Mouse (Mus musculus): Measurements from ENCODE around the gene M6pr. TPM values are rescaled to one million over a fixed set of nuclear protein-coding genes. Genes with fewer than 3 reads are reported as not detected.

Gene M6pr
- polyA plus RNA-seq, 1 experiment, result 64.2 TPM

- no peak overlapping the region for H3ac ChIP-seq (ENCODE audit: control insufficient read depth, insufficient read length, low read depth)
- no peaks in the 10 kb centered on the region for H3K79me3 ChIP-seq (ENCODE audit: low read depth)
- TF ChIP-seq FOSL1 (IDR thresholded peaks at IDR 0.05; ENCODE audit: insufficient read depth, low read length, poor library complexity, severe bottlenecking) (no peak), MAX (IDR thresholded peaks at IDR 0.05) (no peak), MYOG (IDR thresholded peaks at IDR 0.05; ENCODE audit: control insufficient read depth, extremely low read depth, insufficient read length) (no peak), CTCF (IDR thresholded peaks at IDR 0.05; ENCODE audit: control insufficient read depth, insufficient read depth, insufficient read length) (no peak), USF1 (IDR thresholded peaks at IDR 0.05; ENCODE audit: low read depth) (no peak), CEBPB (IDR thresholded peaks at IDR 0.05; ENCODE audit: low read depth) (no peak), MYOD1 (IDR thresholded peaks at IDR 0.05; ENCODE audit: control insufficient read depth, insufficient read length, low read depth) (no peak)
- H3K4me3 ChIP-seq (ENCODE audit: insufficient read depth, poor library complexity, severe bottlenecking), result no peak overlapping the region
- no peaks in the 10 kb centered on the region for H3K27me3 ChIP-seq (ENCODE audit: control insufficient read depth, insufficient read depth, insufficient read length)
- no peaks in the 10 kb centered on the region for H3K79me2 ChIP-seq (ENCODE audit: control insufficient read depth, insufficient read depth)
- no peaks in the 10 kb centered on the region for H3K36me3 ChIP-seq (ENCODE audit: control insufficient read depth, insufficient read depth)
Measured at GRCm38 (mm10) chr6:122288263-122288662, 20.3 kb upstream of the M6pr start.

- H3K79me2 ChIP-seq (ENCODE audit: control insufficient read depth, insufficient read depth), result no peaks in the 10 kb centered on the region
- H3K4me3 ChIP-seq (ENCODE audit: insufficient read depth, poor library complexity, severe bottlenecking), result no peak overlapping the region
- TF ChIP-seq FOSL1 (IDR thresholded peaks at IDR 0.05; ENCODE audit: insufficient read depth, low read length, poor library complexity, severe bottlenecking) (no peak), MYOD1 (IDR thresholded peaks at IDR 0.05; ENCODE audit: control insufficient read depth, insufficient read length, low read depth) (no peak), MAX (IDR thresholded peaks at IDR 0.05) (no peak), CTCF (IDR thresholded peaks at IDR 0.05; ENCODE audit: control insufficient read depth, insufficient read depth, insufficient read length) (no peak), CEBPB (IDR thresholded peaks at IDR 0.05; ENCODE audit: low read depth) (no peak), USF1 (IDR thresholded peaks at IDR 0.05; ENCODE audit: low read depth) (no peak), MYOG (IDR thresholded peaks at IDR 0.05; ENCODE audit: control insufficient read depth, extremely low read depth, insufficient read length) (no peak)
- no peaks in the 10 kb centered on the region for H3K36me3 ChIP-seq (ENCODE audit: control insufficient read depth, insufficient read depth)
- no peak overlapping the region for H3ac ChIP-seq (ENCODE audit: control insufficient read depth, insufficient read length, low read depth)
- H3K27me3 ChIP-seq (ENCODE audit: control insufficient read depth, insufficient read depth, insufficient read length), result no peaks in the 10 kb centered on the region
- H3K79me3 ChIP-seq (ENCODE audit: low read depth), result no peaks in the 10 kb centered on the region
Measured at GRCm38 (mm10) chr6:122289313-122289712, 19.2 kb upstream of the M6pr start.

GRCm38 (mm10) chr6:122290253-122290652 lies 18.3 kb upstream of the M6pr start:
- H3K79me3 ChIP-seq (ENCODE audit: low read depth), result no peaks in the 10 kb centered on the region
- H3ac ChIP-seq (ENCODE audit: control insufficient read depth, insufficient read length, low read depth), result no peak overlapping the region
- H3K36me3 ChIP-seq (ENCODE audit: control insufficient read depth, insufficient read depth), result no peaks in the 10 kb centered on the region
- no peaks in the 10 kb centered on the region for H3K79me2 ChIP-seq (ENCODE audit: control insufficient read depth, insufficient read depth)
- no peaks in the 10 kb centered on the region for H3K27me3 ChIP-seq (ENCODE audit: control insufficient read depth, insufficient read depth, insufficient read length)
- H3K4me3 ChIP-seq (ENCODE audit: insufficient read depth, poor library complexity, severe bottlenecking), result no peak overlapping the region
- TF ChIP-seq MYOG (IDR thresholded peaks at IDR 0.05; ENCODE audit: control insufficient read depth, extremely low read depth, insufficient read length), result no peak
- TF ChIP-seq USF1 (IDR thresholded peaks at IDR 0.05; ENCODE audit: low read depth), result no peak
- no peak for TF ChIP-seq CTCF (IDR thresholded peaks at IDR 0.05; ENCODE audit: control insufficient read depth, insufficient read depth, insufficient read length)
- TF ChIP-seq MYOD1 (IDR thresholded peaks at IDR 0.05; ENCODE audit: control insufficient read depth, insufficient read length, low read depth), result no peak
- TF ChIP-seq MAX (IDR thresholded peaks at IDR 0.05), result no peak
- no peak for TF ChIP-seq CEBPB (IDR thresholded peaks at IDR 0.05; ENCODE audit: low read depth)
- no peak for TF ChIP-seq FOSL1 (IDR thresholded peaks at IDR 0.05; ENCODE audit: insufficient read depth, low read length, poor library complexity, severe bottlenecking)

GRCm38 (mm10) chr6:122291264-122291663 lies 17.3 kb upstream of the M6pr start:
- Histone ChIP-seq H3K4me3 (ENCODE audit: insufficient read depth, poor library complexity, severe bottlenecking) (no peak overlapping the region), H3K36me3 (ENCODE audit: control insufficient read depth, insufficient read depth) (no peaks in the 10 kb centered on the region), H3K79me2 (ENCODE audit: control insufficient read depth, insufficient read depth) (no peaks in the 10 kb centered on the region), H3ac (ENCODE audit: control insufficient read depth, insufficient read length, low read depth) (no peak overlapping the region), H3K27me3 (ENCODE audit: control insufficient read depth, insufficient read depth, insufficient read length) (no peaks in the 10 kb centered on the region), H3K79me3 (ENCODE audit: low read depth) (no peaks in the 10 kb centered on the region)
- TF ChIP-seq CTCF (IDR thresholded peaks at IDR 0.05; ENCODE audit: control insufficient read depth, insufficient read depth, insufficient read length) (no peak), MYOD1 (IDR thresholded peaks at IDR 0.05; ENCODE audit: control insufficient read depth, insufficient read length, low read depth) (peak; percentile 36)

GRCm38 (mm10) chr6:122291735-122292134 lies 16.8 kb upstream of the M6pr start:
- no peaks in the 10 kb centered on the region for H3K79me3 ChIP-seq (ENCODE audit: low read depth)
- no peaks in the 10 kb centered on the region for H3K79me2 ChIP-seq (ENCODE audit: control insufficient read depth, insufficient read depth)
- H3K27me3 ChIP-seq (ENCODE audit: control insufficient read depth, insufficient read depth, insufficient read length), result no peaks in the 10 kb centered on the region
- no peak for TF ChIP-seq MYOD1 (IDR thresholded peaks at IDR 0.05; ENCODE audit: control insufficient read depth, insufficient read length, low read depth)
- no peak for TF ChIP-seq USF1 (IDR thresholded peaks at IDR 0.05; ENCODE audit: low read depth)
- TF ChIP-seq MYOG (IDR thresholded peaks at IDR 0.05; ENCODE audit: control insufficient read depth, extremely low read depth, insufficient read length), result no peak
- no peak for TF ChIP-seq FOSL1 (IDR thresholded peaks at IDR 0.05; ENCODE audit: insufficient read depth, low read length, poor library complexity, severe bottlenecking)
- no peak for TF ChIP-seq MAX (IDR thresholded peaks at IDR 0.05)
- TF ChIP-seq CTCF (IDR thresholded peaks at IDR 0.05; ENCODE audit: control insufficient read depth, insufficient read depth, insufficient read length), result no peak
- no peak for TF ChIP-seq CEBPB (IDR thresholded peaks at IDR 0.05; ENCODE audit: low read depth)
- no peak overlapping the region for H3K4me3 ChIP-seq (ENCODE audit: insufficient read depth, poor library complexity, severe bottlenecking)
- no peak overlapping the region for H3ac ChIP-seq (ENCODE audit: control insufficient read depth, insufficient read length, low read depth)
- H3K36me3 ChIP-seq (ENCODE audit: control insufficient read depth, insufficient read depth), result no peaks in the 10 kb centered on the region

- Histone ChIP-seq H3K79me3 (ENCODE audit: low read depth) (no peaks in the 10 kb centered on the region), H3K4me3 (ENCODE audit: insufficient read depth, poor library complexity, severe bottlenecking) (no peak overlapping the region), H3K27me3 (ENCODE audit: control insufficient read depth, insufficient read depth, insufficient read length) (no peaks in the 10 kb centered on the region), H3K36me3 (ENCODE audit: control insufficient read depth, insufficient read depth) (no peaks in the 10 kb centered on the region), H3ac (ENCODE audit: control insufficient read depth, insufficient read length, low read depth) (no peak overlapping the region), H3K79me2 (ENCODE audit: control insufficient read depth, insufficient read depth) (no peaks in the 10 kb centered on the region)
- TF ChIP-seq MYOG (IDR thresholded peaks at IDR 0.05; ENCODE audit: control insufficient read depth, extremely low read depth, insufficient read length), result no peak
- no peak for TF ChIP-seq CEBPB (IDR thresholded peaks at IDR 0.05; ENCODE audit: low read depth)
Measured at GRCm38 (mm10) chr6:122292184-122292583, 16.3 kb upstream of the M6pr start.

Measured in C2C12 (cell line).